Mouse (Mus musculus) spleen, adult 2 months (tissue): ENCODE measurements around the gene Srbd1. TPM values are rescaled to one million over a fixed set of nuclear protein-coding genes. Genes with fewer than 3 reads are reported as not detected.

Source experiments
- DNase-seq, 2 experiments: peaks; one replicate each; pipeline versions ENCODE4 v3.0.0 to v3.0.0-alpha.2; 2012 to 2021; ENCODE audit warnings: low spot score in 2 of 2, low read depth in 1 of 2
- H3K27ac ChIP-seq: fragments of 200-500 bp; 2 replicates; pipeline ENCODE4 v1.5.1; 2012; ENCODE audit warnings: low read length, inconsistent platforms; ENCODE audit not compliant: insufficient read depth
- H3K27me3 ChIP-seq: fragments of 200-500 bp; 2 replicates; pipeline ENCODE4 v1.6.1; 2012; ENCODE audit warnings: mild to moderate bottlenecking, moderate library complexity, low read length, inconsistent platforms; ENCODE audit not compliant: control insufficient read depth, insufficient read depth
- H3K36me3 ChIP-seq: fragments of 200-500 bp; 2 replicates; pipeline ENCODE4 v1.6.1; 2012; ENCODE audit warnings: mild to moderate bottlenecking, low read length, inconsistent platforms; ENCODE audit not compliant: control insufficient read depth, insufficient read depth
- H3K4me1 ChIP-seq: fragments of 200-500 bp; 2 replicates; pipeline ENCODE4 v1.6.1; 2011; ENCODE audit warnings: inconsistent platforms; ENCODE audit not compliant: control insufficient read depth, insufficient read depth, insufficient read length
- H3K4me3 ChIP-seq: fragments of 200-500 bp; 2 replicates; pipeline ENCODE4 v1.5.1; 2011; ENCODE audit warnings: mild to moderate bottlenecking, inconsistent platforms; ENCODE audit not compliant: insufficient read depth, insufficient read length; ENCODE audit errors: extremely low read depth
- CTCF ChIP-seq: fragments of 200-500 bp; IDR thresholded peaks from 2 replicates; pipeline ENCODE4 v1.5.1; 2011; ENCODE audit warnings: mild to moderate bottlenecking, inconsistent platforms; ENCODE audit not compliant: insufficient read depth, insufficient read length, insufficient replicate concordance; ENCODE audit errors: extremely low read depth
- POLR2A ChIP-seq: fragments of 200-500 bp; IDR thresholded peaks from 2 replicates; pipeline ENCODE4 v1.6.1; 2011; ENCODE audit warnings: low read depth, low read length, inconsistent platforms
- WGBS: fragments of 180-500 bp; shearing (Covaris S2); methylation state at CpG from one replicate; pipeline ENCODE4 v1.1.7; 2018; 5-methylcytosine and 5-hydroxymethylcytosine counted together
- polyA plus RNA-seq: library from polyadenylated mRNA; depleted of rRNA; stranded (reverse); fragments of >200 nt; gene quantifications from 2 replicates; pipeline ENCODE4 v1.2.3, GENCODE M21; 2012; rRNA removed

The Srbd1 gene
- polyA plus RNA-seq = 1.7 and 2.2 TPM in 2 replicates

DNA sequence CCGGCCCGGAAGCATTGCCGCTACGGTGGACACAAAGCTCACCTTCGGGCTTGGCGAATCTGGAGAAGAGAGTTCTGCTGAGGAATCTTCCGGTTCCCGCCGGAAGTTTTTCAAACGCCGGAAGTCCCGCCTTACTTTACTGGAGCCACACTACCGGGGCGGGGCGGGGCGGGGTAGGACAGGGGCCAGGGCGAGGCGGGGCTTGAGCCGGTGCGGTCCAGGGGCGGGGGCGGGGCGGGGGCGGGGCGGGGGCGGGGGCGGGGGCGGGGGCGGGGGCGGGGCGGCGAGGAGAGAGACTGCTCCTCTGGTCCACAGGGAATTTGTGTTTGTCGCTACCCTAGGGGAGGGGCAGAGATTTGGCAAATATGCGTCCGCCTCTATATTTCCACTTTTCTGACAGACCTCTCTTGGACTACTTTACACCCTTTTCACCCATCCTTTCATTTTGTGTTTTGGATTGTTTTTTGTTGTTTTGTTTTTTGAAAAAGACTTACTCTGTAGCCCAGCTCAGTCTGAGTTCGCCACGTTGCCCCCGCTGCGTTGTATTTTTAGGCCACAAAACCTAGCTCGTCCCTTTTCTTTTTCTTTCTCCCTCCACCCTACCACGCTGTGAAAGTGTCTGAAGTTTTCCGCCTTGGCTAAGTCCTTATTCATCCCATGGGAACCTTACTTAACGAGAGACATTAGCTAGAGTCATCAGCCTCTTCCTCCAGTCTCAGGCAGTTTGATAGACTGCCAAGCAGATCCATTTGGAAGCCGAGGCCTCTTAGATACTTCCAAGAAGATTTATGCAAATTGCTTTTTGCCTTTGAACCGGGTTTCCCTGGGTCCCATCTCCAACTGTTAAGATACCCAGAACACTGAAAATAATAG is at the start of gene Srbd1:
TSS of gene Srbd1 (minus strand) at position 97 of the 873 bp plus-strand sequence.
- Histone ChIP-seq H3K4me3 (peak within 1 kb of the TSS; percentile 76), H3K4me1 (peaks cover 3% of the 10 kb centered on the region; the same call in 1 of the 2 replicates), H3K36me3 (no peaks in the 10 kb centered on the region), H3K27ac (0 out of 2 replicates have a peak within 1 kb of the TSS, but pooled peaks have one; percentile 7), H3K27me3 (no peaks in the 10 kb centered on the region)
- DNase-seq = peak; percentile 77 to 89
- TF ChIP-seq POLR2A (no peak), CTCF (no peak)
- WGBS = 4% methylated on average over 38 of the region's 45 CpGs

DNA sequence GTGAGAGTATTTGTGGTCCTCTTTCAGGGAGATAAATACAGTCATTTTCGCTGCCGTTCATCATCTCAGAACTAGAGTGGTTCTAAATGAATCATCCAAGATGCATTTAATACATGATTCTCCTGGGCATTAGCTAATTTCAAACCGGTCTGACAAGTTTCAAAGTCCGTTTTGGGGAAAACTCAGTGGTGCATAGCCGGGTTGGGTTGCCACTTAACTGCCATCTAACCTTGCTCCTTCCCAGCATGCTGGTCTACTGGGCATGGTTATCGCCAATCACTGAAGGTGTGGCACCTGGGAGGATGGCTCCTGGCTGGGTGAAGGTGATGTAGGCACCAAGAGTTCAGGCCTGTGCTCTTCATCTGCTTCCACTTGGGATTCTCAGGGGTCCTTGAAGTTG is 49.0 kb upstream of the Srbd1 start:
- no peak overlapping the region for H3K4me3 ChIP-seq
- TF ChIP-seq POLR2A (no peak), CTCF (no peak)
- no peaks in the 10 kb centered on the region for H3K36me3 ChIP-seq
- WGBS = 74% methylated on average over 6 of the region's 6 CpGs
- no peak for DNase-seq
- H3K27me3 ChIP-seq = no peaks in the 10 kb centered on the region
- H3K4me1 ChIP-seq = no peaks in the 10 kb centered on the region
- H3K27ac ChIP-seq = no peak overlapping the region

DNA sequence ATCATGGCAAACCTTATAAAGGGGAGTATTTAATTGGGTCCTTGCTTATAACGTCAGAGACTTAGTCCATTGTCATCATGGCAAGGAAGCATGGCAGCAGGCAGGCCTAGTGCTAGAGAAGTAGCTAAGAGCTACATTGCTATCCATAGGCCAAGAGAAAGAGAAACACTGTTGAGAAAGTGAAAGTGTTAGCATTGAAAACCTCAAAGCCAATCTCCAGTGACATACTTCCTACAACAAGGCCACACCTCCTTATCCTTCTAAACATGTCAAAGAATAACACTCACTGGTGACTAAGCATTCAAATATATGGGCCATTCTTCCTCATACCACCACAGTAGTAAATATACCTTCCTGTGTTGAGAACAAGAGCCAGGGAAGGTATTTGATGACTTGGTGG is 42.8 kb upstream of the Srbd1 start:
- TF ChIP-seq POLR2A = no peak
- no peak for TF ChIP-seq CTCF
- Histone ChIP-seq H3K36me3 (no peaks in the 10 kb centered on the region), H3K4me3 (no peak overlapping the region), H3K4me1 (peaks cover 14% of the 10 kb centered on the region), H3K27me3 (no peaks in the 10 kb centered on the region), H3K27ac (no peak overlapping the region)
- no peak for DNase-seq
- 10% methylated on average over 1 of the region's 1 CpGs for WGBS

DNA sequence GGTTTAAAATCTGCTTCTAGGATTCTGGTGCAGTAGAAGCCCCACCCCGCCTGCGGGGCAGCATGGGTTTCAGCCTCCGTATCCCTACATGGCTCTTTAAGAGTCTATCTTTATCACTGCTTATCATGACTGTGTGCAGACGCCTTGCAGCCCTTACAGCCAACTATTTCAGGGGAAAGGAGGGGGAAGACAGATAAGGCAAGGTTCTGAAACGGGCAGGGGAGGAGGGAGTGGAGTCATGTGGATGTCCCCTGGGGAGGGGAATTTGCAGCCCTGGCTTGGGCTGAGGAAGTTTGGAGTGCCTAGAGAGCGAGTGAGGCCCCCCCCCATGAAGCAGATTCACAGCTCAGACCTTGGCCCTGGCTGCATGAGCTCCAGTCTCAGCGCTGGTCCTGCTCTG is 40.6 kb upstream of the Srbd1 start:
- WGBS = 33% methylated on average over 7 of the region's 7 CpGs
- TF ChIP-seq POLR2A = no peak
- no peak for TF ChIP-seq CTCF
- no peak for DNase-seq
- Histone ChIP-seq H3K27me3 (no peaks in the 10 kb centered on the region), H3K36me3 (no peaks in the 10 kb centered on the region), H3K27ac (no peak overlapping the region), H3K4me3 (no peak overlapping the region), H3K4me1 (peaks cover 14% of the 10 kb centered on the region)

DNA sequence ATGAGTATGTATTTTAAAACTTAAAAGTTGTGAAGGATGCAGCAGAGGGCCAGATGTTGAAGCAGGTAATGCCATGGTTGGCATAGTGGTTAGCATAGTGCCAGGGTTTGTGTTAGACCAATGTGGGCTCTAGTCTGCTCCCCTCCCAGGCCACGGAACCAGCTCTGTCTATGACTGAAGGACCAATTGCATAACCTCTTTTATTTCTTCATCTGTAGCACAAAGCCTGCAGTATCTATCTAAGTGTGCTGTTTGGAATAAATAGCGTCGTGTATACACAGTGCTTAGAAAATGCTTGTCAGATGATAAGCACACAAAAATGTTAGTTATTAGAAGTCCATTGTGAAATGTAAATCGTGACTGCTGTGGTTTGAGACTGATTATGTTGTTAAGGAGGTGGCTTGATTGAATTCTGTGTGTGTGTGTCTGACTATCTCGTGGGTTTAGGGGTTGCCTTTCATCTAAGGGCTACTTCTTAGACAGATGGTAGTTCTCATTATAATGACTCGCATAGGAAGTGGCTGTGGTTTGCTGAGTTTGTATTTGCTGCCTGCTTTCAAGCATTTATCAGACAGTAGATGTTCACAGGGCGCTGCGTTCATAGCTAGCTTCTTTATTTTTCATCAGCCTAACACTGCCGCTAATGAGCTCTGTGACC is 39.7 kb upstream of the Srbd1 start:
- no peaks in the 10 kb centered on the region for H3K36me3 ChIP-seq
- no peak overlapping the region for H3K4me3 ChIP-seq
- DNase-seq = no peak
- H3K27ac ChIP-seq = no peak overlapping the region
- H3K4me1 ChIP-seq = peaks cover 14% of the 10 kb centered on the region
- no peaks in the 10 kb centered on the region for H3K27me3 ChIP-seq
- TF ChIP-seq POLR2A (no peak), CTCF (no peak)
- 18% methylated on average over 9 of the region's 9 CpGs for WGBS

DNA sequence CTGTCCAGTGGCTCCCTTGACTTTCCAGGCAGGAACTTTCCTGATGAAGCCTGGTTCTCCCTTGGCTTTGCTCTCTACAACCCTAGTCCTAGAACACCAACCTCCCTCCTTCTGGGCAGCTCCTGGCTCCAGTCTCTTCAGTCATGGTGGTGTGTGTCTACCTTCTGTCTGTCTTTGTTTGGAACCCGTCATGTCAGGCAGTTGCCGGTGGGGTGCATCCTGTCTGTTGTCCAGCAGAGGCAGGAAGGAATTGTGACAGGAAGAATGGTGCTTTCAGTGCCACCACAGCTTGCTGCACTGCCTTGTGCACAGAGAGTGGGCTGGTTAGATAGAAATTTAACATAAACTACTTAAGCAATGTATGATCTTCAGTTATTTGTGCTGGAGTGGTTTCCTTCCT is 38.8 kb upstream of the Srbd1 start:
- H3K27ac ChIP-seq = no peak overlapping the region
- H3K4me3 ChIP-seq = no peak overlapping the region
- H3K36me3 ChIP-seq = no peaks in the 10 kb centered on the region
- H3K27me3 ChIP-seq = no peaks in the 10 kb centered on the region
- peaks cover 14% of the 10 kb centered on the region for H3K4me1 ChIP-seq
- TF ChIP-seq POLR2A (no peak), CTCF (no peak)
- 31% methylated on average over 2 of the region's 2 CpGs for WGBS
- no peak for DNase-seq
